Mouse (Mus musculus): ENCODE measurements at regions not wholly inside any gene's neighbourhood (a gene's known extent, or its start where the extent isn't known, plus 50 kb on each side); places are given as distances from the start of the nearest gene placed in this dataset.

DNA sequence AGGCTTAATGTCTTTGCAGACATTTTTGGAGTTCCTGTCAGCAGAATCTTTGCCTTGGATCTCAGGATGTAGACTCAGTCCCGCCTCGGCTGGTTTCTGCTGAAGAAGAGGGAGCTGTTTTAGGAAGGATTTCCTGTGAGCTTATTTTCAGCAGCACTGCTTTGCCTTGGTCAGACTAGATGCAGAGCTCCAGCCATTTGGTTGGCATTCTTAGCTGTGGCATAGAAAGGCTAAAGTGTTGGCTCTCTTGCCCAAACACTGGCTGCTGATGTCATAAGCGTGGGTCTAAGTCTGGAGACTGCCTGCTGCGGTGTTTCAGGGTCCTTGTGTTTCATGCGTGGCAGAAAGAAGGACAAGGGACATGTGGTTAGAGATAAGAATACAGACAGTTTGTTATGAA is 245.0 kb downstream of the Etnk1 start:
- no peak for TF ChIP-seq CTCF (IDR thresholded peaks at IDR 0.05; ENCODE audit: low read depth, low read length)
- no peak for TF ChIP-seq POLR2A (IDR thresholded peaks at IDR 0.05; ENCODE audit: borderline replicate concordance, low read depth, low read length)
